8 mouse cellular contexts compared by ENCODE assay signal in genomic region chr1:189342416-189343104, GRCm38 (mm10). TPM values are rescaled to one million over a fixed set of nuclear protein-coding genes. Genes with fewer than 3 reads are reported as not detected.
DNase-seq lines count a peak whose midpoint lies in the region; ATAC-seq lines count a peak whose summit lies in the region.

No protein-coding gene starts in this region.

- peak overlapping the region; percentile 94 for H3K4me2 ChIP-seq in embryonic facial prominence, embryonic 15.5 days (replicated peaks)
- H3K4me2 ChIP-seq in hindbrain, embryonic 15.5 days: peak overlapping the region; percentile 73
- peak overlapping the region; percentile 99 for H3K4me2 ChIP-seq in lung, embryonic 15.5 days

- H3K36me3 ChIP-seq in embryonic facial prominence, embryonic 15.5 days: no peaks in the 10 kb centered on the region
- peaks cover 13% of the 10 kb centered on the region for H3K36me3 ChIP-seq in hindbrain, embryonic 15.5 days
- H3K36me3 ChIP-seq in lung, embryonic 15.5 days: no peaks in the 10 kb centered on the region

- H3K4me1 ChIP-seq in embryonic facial prominence, embryonic 15.5 days: peaks cover 11% of the 10 kb centered on the region; the same call in 1 of the 2 replicates
- peaks cover 20% of the 10 kb centered on the region for H3K4me1 ChIP-seq in hindbrain, embryonic 15.5 days (replicated peaks)
- H3K4me1 ChIP-seq in lung, embryonic 15.5 days: peaks cover 25% of the 10 kb centered on the region

- peak; percentile 18 to 23 for DNase-seq in left cerebral cortex, adult 18-20 months (ENCODE audit: low spot score in 2 of 2)
- no peak for DNase-seq in left cerebral cortex, adult 11 months (ENCODE audit: low spot score)
- DNase-seq in right cerebral cortex, postnatal 14 days: peak; percentile 33
- DNase-seq in spleen, postnatal 14 days (ENCODE audit: low spot score in 2 of 2): no peak

- peak overlapping the region; percentile 56 for H3K4me3 ChIP-seq in embryonic facial prominence, embryonic 15.5 days (replicated peaks)
- H3K4me3 ChIP-seq in hindbrain, embryonic 15.5 days: peak overlapping the region; percentile 88
- peak overlapping the region; percentile 64 for H3K4me3 ChIP-seq in lung, embryonic 15.5 days

- H3K9ac ChIP-seq in embryonic facial prominence, embryonic 15.5 days: 0 out of 2 replicates have a peak overlapping the region, but pooled peaks have one; percentile 6
- H3K9ac ChIP-seq in hindbrain, embryonic 15.5 days: peak overlapping the region; percentile 78
- peak overlapping the region; percentile 66 for H3K9ac ChIP-seq in lung, embryonic 15.5 days

- H3K27me3 ChIP-seq in embryonic facial prominence, embryonic 15.5 days: peaks cover 10% of the 10 kb centered on the region
- H3K27me3 ChIP-seq in hindbrain, embryonic 15.5 days: no peaks in the 10 kb centered on the region
- H3K27me3 ChIP-seq in lung, embryonic 15.5 days: peaks cover 25% of the 10 kb centered on the region

- ATAC-seq in embryonic facial prominence, embryonic 15.5 days (ENCODE audit: insufficient number of reproducible peaks, low FRiP score, low TSS enrichment, low read depth): no peak
- peak; percentile 23; the same call in 1 of the 2 replicates for ATAC-seq in hindbrain, embryonic 15.5 days (ENCODE audit: low FRiP score, low read depth)
- ATAC-seq in lung, embryonic 15.5 days (ENCODE audit: borderline replicate concordance, extremely low read depth, low FRiP score, low TSS enrichment): no peak
- no peak for ATAC-seq in granulocyte monocyte progenitor cell, adult 5-6 weeks (replicated peaks; ENCODE audit: poor library complexity, severe bottlenecking)

- no peak overlapping the region for H3K27ac ChIP-seq in embryonic facial prominence, embryonic 15.5 days (replicated peaks)
- H3K27ac ChIP-seq in hindbrain, embryonic 15.5 days (replicated peaks): peak overlapping the region; percentile 75
- H3K27ac ChIP-seq in lung, embryonic 15.5 days: no peak overlapping the region

- H3K9me3 ChIP-seq in embryonic facial prominence, embryonic 15.5 days (replicated peaks): no peaks in the 10 kb centered on the region
- no peaks in the 10 kb centered on the region for H3K9me3 ChIP-seq in hindbrain, embryonic 15.5 days
- H3K9me3 ChIP-seq in lung, embryonic 15.5 days: no peaks in the 10 kb centered on the region

- WGBS in embryonic facial prominence, embryonic 15.5 days: 4% methylated on average over 30 of the region's 30 CpGs
- WGBS in hindbrain, embryonic 15.5 days: 4% methylated on average over 30 of the region's 30 CpGs
- WGBS in lung, embryonic 15.5 days: 3% methylated on average over 30 of the region's 30 CpGs

RNA-seq across cellular contexts. Expression of gene Kcnk2, which starts 59.5 kb away (rescaled TPM):
- 10 to 100 TPM; 60.4 to 65.2 TPM for total RNA-seq in left cerebral cortex, adult 18-20 months (2021)
- 7.9 and 8.8 TPM in 2 replicates for polyA plus RNA-seq in embryonic facial prominence, embryonic 15.5 days (2015; fragmentation: Nextera tagmentation; extraction: Ambion mirVana)
- 19.8 and 20.2 TPM in 2 replicates for polyA plus RNA-seq in hindbrain, embryonic 15.5 days (2015; fragmentation: Nextera tagmentation; extraction: Ambion mirVana)
- polyA plus RNA-seq in lung, embryonic 15.5 days (2015; fragmentation: Nextera tagmentation; extraction: Ambion mirVana): 4.5 and 5.6 TPM in 2 replicates
- total RNA-seq in granulocyte monocyte progenitor cell, adult 5-6 weeks (2014; fragmentation: Nextera tagmentation): not detected in 2 replicates
- not detected in 2 replicates for total RNA-seq in granulocyte monocyte progenitor cell, adult 5-6 weeks (2017)

Comparison
In these comparisons a context has a peak if more than half of its experiments do, and no peak if none do; other contexts are left out.
1. DNase-seq: peak in left cerebral cortex, adult 18-20 months (2 of 2) and right cerebral cortex, postnatal 14 days (single experiment); none in left cerebral cortex, adult 11 months (single experiment) and spleen, postnatal 14 days (0 of 2).
2. H3K9ac ChIP-seq: peak in every context shown above with its lines; median percentile 78 in hindbrain, embryonic 15.5 days; 66 in lung, embryonic 15.5 days; 6 in embryonic facial prominence, embryonic 15.5 days.
3. Peak in every context shown above with its lines, with median percentiles within 50 percentile points of each other: H3K4me2 ChIP-seq and H3K4me3 ChIP-seq.